In the genomic region with DNA sequence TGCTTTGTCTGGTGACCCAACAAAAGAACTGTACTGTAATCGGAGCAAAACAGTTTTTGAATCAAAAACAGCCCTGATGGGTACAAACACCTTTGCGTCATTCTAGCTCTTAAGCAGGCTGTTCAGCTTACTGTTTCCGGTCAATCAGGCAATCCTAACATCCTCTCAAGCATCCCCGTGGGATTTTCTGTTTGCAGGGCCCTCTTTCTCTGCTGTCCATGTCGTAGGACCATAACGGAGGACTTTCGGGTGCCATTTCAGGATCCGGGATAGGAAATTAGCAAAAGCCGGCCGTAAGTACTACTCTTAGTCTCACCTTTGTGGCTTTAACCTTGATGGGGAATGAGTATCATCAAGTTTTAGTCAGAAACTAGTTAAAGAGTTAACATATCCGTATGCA, we compare ENCODE assay signal across 10 mouse cellular contexts. TPM values are rescaled to one million over a fixed set of nuclear protein-coding genes. Genes with fewer than 3 reads are reported as not detected.
DNase-seq lines count a peak whose midpoint lies in the region; ATAC-seq and TF ChIP-seq lines count a peak whose summit lies in the region.
"Had no signal": no experiment of that assay in that cellular context is flagged by ENCODE, and none has a peak within 500 bp of the region (broad histone marks: within the 10 kb centered on the region; RNA-seq: fewer than 3 reads in every experiment).

No protein-coding gene starts in this region.

- no peaks in the 10 kb centered on the region for H3K27me3 ChIP-seq in intestine, embryonic 14.5 days (replicated peaks; ENCODE audit: control insufficient read depth, insufficient read depth, low read length)
- no peaks in the 10 kb centered on the region for H3K27me3 ChIP-seq in intestine, embryonic 16.5 days (replicated peaks; ENCODE audit: control insufficient read depth, insufficient read depth, low read length)
- H3K27me3 ChIP-seq in liver, embryonic 13.5 days, result no peaks in the 10 kb centered on the region
- H3K27me3 ChIP-seq in thymus, adult 2 months (ENCODE audit: control insufficient read depth, insufficient read depth, low read length), result no peaks in the 10 kb centered on the region

- H3K9ac ChIP-seq in intestine, embryonic 14.5 days (ENCODE audit: low read length), result no peak overlapping the region
- H3K9ac ChIP-seq in intestine, embryonic 16.5 days (ENCODE audit: low read depth, low read length), result no peak overlapping the region
- H3K9ac ChIP-seq in liver, embryonic 13.5 days, result no peak overlapping the region

- H3K4me3 ChIP-seq in intestine, embryonic 14.5 days (ENCODE audit: low read depth, low read length), result no peak overlapping the region
- H3K4me3 ChIP-seq in intestine, embryonic 16.5 days (ENCODE audit: low read length), result no peak overlapping the region
- H3K4me3 ChIP-seq in liver, embryonic 13.5 days (replicated peaks), result no peak overlapping the region
- no peak overlapping the region for H3K4me3 ChIP-seq in thymus, adult 2 months (ENCODE audit: control insufficient read depth, insufficient read depth, low read length)

- TF ChIP-seq POLR2A in thymus, adult 2 months (IDR thresholded peaks at IDR 0.05; ENCODE audit: control insufficient read depth, extremely low read depth, insufficient read depth, low read length, poor library complexity), result no peak

- H3K9me3 ChIP-seq in intestine, embryonic 14.5 days (ENCODE audit: control insufficient read depth, low read length), result no peaks in the 10 kb centered on the region
- H3K9me3 ChIP-seq in intestine, embryonic 16.5 days (ENCODE audit: control insufficient read depth, low read length), result no peaks in the 10 kb centered on the region
- H3K9me3 ChIP-seq in liver, embryonic 13.5 days (replicated peaks), result no peaks in the 10 kb centered on the region
- H3K9me3 ChIP-seq: G1E had no signal

- H3K27ac ChIP-seq in intestine, embryonic 14.5 days (ENCODE audit: low read depth), result no peak overlapping the region
- no peak overlapping the region for H3K27ac ChIP-seq in intestine, embryonic 16.5 days (ENCODE audit: low read length)
- peak overlapping the region; percentile 79; the same call in 1 of the 2 replicates for H3K27ac ChIP-seq in liver, embryonic 13.5 days
- no peak overlapping the region for H3K27ac ChIP-seq in thymus, adult 2 months (ENCODE audit: control insufficient read depth, insufficient read depth, low read length)

- peaks cover 7% of the 10 kb centered on the region; the same call in 1 of the 2 replicates for H3K4me1 ChIP-seq in intestine, embryonic 14.5 days (replicated peaks; ENCODE audit: control insufficient read depth, insufficient read depth, low read length)
- no peaks in the 10 kb centered on the region for H3K4me1 ChIP-seq in intestine, embryonic 16.5 days (ENCODE audit: control insufficient read depth, insufficient read depth, low read length)
- peaks cover 15% of the 10 kb centered on the region for H3K4me1 ChIP-seq in liver, embryonic 13.5 days (replicated peaks)
- H3K4me1 ChIP-seq in thymus, adult 2 months (replicated peaks; ENCODE audit: control insufficient read depth, insufficient read depth, low read length), result peaks cover 6% of the 10 kb centered on the region

- H3K36me3 ChIP-seq in intestine, embryonic 14.5 days (ENCODE audit: control insufficient read depth, insufficient read depth, low read length), result no peaks in the 10 kb centered on the region
- H3K36me3 ChIP-seq in intestine, embryonic 16.5 days (ENCODE audit: control insufficient read depth, insufficient read depth, low read length), result no peaks in the 10 kb centered on the region
- H3K36me3 ChIP-seq in liver, embryonic 13.5 days, result no peaks in the 10 kb centered on the region
- H3K36me3 ChIP-seq in thymus, adult 2 months (ENCODE audit: control insufficient read depth, insufficient read depth, low read length), result no peaks in the 10 kb centered on the region
- H3K36me3 ChIP-seq: G1E had no signal

- no peak for TF ChIP-seq CTCF in thymus, adult 2 months (IDR thresholded peaks at IDR 0.05; ENCODE audit: borderline replicate concordance, control insufficient read depth, extremely low read depth, insufficient read depth, low read length, poor library complexity)

- peak overlapping the region; percentile 77 for H3K4me2 ChIP-seq in intestine, embryonic 14.5 days (ENCODE audit: low read length)
- no peak overlapping the region for H3K4me2 ChIP-seq in intestine, embryonic 16.5 days (ENCODE audit: low read depth, low read length)
- peak overlapping the region; percentile 72; the same call in 1 of the 2 replicates for H3K4me2 ChIP-seq in liver, embryonic 13.5 days

- 78% methylated on average over 11 of the region's 11 CpGs for whole genome bisulfite sequencing in intestine, embryonic 14.5 days
- 83% methylated on average over 11 of the region's 11 CpGs for WGBS in intestine, embryonic 16.5 days
- 83% methylated on average over 11 of the region's 11 CpGs for WGBS in liver, embryonic 13.5 days (ENCODE audit: insufficient replicate concordance)
- 94% methylated on average over 11 of the region's 11 CpGs for WGBS in thymus, adult 2 months

- no peak for ATAC-seq in intestine, embryonic 14.5 days (replicated peaks; ENCODE audit: low FRiP score, low TSS enrichment, low read depth)
- no peak for ATAC-seq in intestine, embryonic 16.5 days
- no peak for ATAC-seq in liver, embryonic 13.5 days (ENCODE audit: low read depth)

- no peak for DNase-seq in intestine, embryonic 14.5 days (ENCODE audit: low spot score)
- DNase-seq in MN1 (ENCODE audit: low spot score), result peak; percentile 65
- peak; percentile 35 for DNase-seq in heart, adult 8-10 months (ENCODE audit: low spot score)
- no peak for DNase-seq in liver, embryonic 13.5 days
- no peak for DNase-seq in embryo, embryonic 11 days
- DNase-seq in thymus, adult 2 months, result no peak
- DNase-seq: gastrocnemius, postnatal 25 days; thymus, adult 18-20 months had no signal

RNA-seq across cellular contexts. Expression of a gene that starts 4.8 kb away (rescaled TPM):
- 72.2 and 74.6 TPM in 2 replicates for polyA plus RNA-seq in intestine, embryonic 14.5 days (2014; fragmentation: Nextera tagmentation; extraction: Ambion mirVana)
- 61.7 and 64.5 TPM in 2 replicates for polyA plus RNA-seq in intestine, embryonic 16.5 days (2015; fragmentation: Nextera tagmentation; extraction: Ambion mirVana)
- 10 to 100 TPM; 24.4 to 26.7 (median 26.1) TPM for total RNA-seq in heart, adult 8-10 months (2022)
- polyA plus RNA-seq in liver, embryonic 13.5 days (2015; fragmentation: Nextera tagmentation; extraction: Ambion mirVana), result 30.1 and 33.6 TPM in 2 replicates
- polyA plus RNA-seq in thymus, adult 2 months (2012; rRNA removed), result 24.8 and 30.4 TPM in 2 replicates

RNA-seq across cellular contexts. Expression of a gene that starts 33.5 kb away (rescaled TPM):
- 2.7 and 3.2 TPM in 2 replicates for polyA plus RNA-seq in intestine, embryonic 14.5 days (2014; fragmentation: Nextera tagmentation; extraction: Ambion mirVana)
- polyA plus RNA-seq in intestine, embryonic 16.5 days (2015; fragmentation: Nextera tagmentation; extraction: Ambion mirVana), result 2.4 TPM in 2 replicates
- total RNA-seq in heart, adult 8-10 months (2022), result under 1 TPM; 0.30 to 0.50 (median 0.35) TPM
- polyA plus RNA-seq in liver, embryonic 13.5 days (2015; fragmentation: Nextera tagmentation; extraction: Ambion mirVana), result 1.6 and 1.7 TPM in 2 replicates
- polyA plus RNA-seq in thymus, adult 2 months (2012; rRNA removed), result 0.36 and 0.55 TPM in 2 replicates

RNA-seq across cellular contexts. Expression of a gene that starts 44.7 kb away (rescaled TPM):
- 10.1 and 12.7 TPM in 2 replicates for polyA plus RNA-seq in intestine, embryonic 14.5 days (2014; fragmentation: Nextera tagmentation; extraction: Ambion mirVana)
- polyA plus RNA-seq in intestine, embryonic 16.5 days (2015; fragmentation: Nextera tagmentation; extraction: Ambion mirVana), result 6.6 and 7.9 TPM in 2 replicates
- total RNA-seq in heart, adult 8-10 months (2022), result 1 to 10 TPM; 4.5 to 6.0 (median 5.0) TPM
- polyA plus RNA-seq in liver, embryonic 13.5 days (2015; fragmentation: Nextera tagmentation; extraction: Ambion mirVana), result 4.4 and 5.0 TPM in 2 replicates
- 1.5 and 1.6 TPM in 2 replicates for polyA plus RNA-seq in thymus, adult 2 months (2012; rRNA removed)

RNA-seq across cellular contexts. Expression of a gene that starts 46.2 kb away (rescaled TPM):
- 23.0 and 29.7 TPM in 2 replicates for polyA plus RNA-seq in intestine, embryonic 14.5 days (2014; fragmentation: Nextera tagmentation; extraction: Ambion mirVana)
- polyA plus RNA-seq in intestine, embryonic 16.5 days (2015; fragmentation: Nextera tagmentation; extraction: Ambion mirVana), result 22.3 and 23.6 TPM in 2 replicates
- total RNA-seq in heart, adult 8-10 months (2022), result 10 to 100 TPM; 20.5 to 25.0 (median 21.7) TPM
- 7.0 and 7.6 TPM in 2 replicates for polyA plus RNA-seq in liver, embryonic 13.5 days (2015; fragmentation: Nextera tagmentation; extraction: Ambion mirVana)
- polyA plus RNA-seq in thymus, adult 2 months (2012; rRNA removed), result 8.2 and 11.3 TPM in 2 replicates

Comparison
In these comparisons a context has a peak if more than half of its experiments do, and no peak if none do; other contexts are left out.
1. DNase-seq: peak in MN1 (single experiment) and heart, adult 8-10 months (single experiment); none in intestine, embryonic 14.5 days (single experiment), liver, embryonic 13.5 days (single experiment), embryo, embryonic 11 days (single experiment) and thymus, adult 2 months (single experiment).